Mouse (Mus musculus): Measurements from ENCODE around the gene Khdc4.
A peak's percentile ranks its signal among the peaks of the same experiment; 100 is the strongest.

Khdc4 gene

DNA sequence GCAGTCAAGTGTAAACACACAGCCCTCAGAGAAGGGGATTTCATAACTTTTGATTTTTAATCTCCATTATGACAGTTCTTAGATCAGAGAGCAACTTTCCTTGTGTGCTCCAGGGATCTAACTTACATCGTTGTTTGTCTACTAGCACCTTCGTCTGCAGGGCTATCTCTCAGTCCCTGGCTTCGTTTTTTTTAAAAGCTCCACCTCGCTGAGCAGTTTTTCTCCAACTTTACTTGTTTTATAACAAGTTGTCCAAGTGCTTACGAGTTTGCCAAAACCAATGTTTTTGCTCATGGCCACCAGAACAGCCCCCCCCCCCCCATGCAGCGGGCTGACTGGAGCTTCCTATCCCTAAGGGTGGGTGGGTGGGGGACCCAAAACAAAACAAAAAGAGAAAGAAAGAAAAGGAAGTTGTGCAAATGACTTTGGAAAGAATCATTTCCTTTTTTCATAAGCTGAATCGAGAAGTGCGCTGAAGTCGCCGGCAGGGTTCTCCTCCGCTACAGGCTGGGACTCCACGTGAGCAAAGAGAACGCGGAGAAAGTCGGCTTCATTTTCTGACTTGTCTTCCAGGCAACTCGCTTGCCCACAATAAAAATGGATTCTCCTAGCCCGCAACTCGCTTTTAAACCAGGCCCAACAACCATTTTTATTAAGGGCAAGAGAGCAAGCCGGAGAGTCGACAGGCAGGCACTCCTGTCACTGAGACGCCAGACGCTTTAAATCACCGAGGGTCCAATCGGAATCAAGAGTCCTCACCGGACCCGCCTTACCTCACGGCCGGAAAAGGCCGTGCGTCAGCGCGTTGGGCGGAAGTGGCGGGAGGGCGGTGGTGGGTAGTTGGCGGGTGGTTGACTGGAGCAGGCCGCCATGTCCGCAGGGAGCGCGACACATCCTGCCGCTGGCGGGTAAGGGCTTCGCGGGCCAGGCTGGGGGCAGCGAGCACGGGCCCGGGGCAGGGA lies at the start of gene Khdc4:
Gene Khdc4, plus strand, starts transcription at position 824 of the 962 bp plus-strand sequence.
- peak; percentile 96 for DNase-seq (ENCODE audit: low spot score in 2 of 2)

DNA sequence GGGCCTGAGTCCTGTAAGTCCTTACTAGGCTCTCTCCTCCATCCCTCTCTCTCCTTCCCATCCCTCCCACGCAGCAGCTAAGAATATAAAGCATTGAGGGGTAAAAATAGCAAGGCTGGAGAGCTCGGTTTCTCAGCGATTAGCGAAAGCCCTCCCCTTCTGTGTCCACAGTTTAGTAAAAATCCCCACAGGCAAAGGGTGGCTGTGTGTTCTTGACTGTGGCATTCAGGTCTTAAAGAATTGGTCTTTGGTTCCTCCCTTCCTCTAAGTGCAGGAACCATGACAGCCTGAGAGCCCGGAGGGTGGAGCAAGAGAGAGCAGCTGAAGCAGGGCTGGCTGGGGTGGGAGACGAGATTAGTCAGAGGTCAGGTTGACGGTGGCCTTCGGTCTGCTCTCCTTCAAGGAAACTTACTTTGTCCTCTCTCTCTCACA lies 49.0 kb upstream of the Khdc4 start:
- DNase-seq (ENCODE audit: low spot score in 2 of 2) = no peak

GRCm38 (mm10) chr3:88637134-88637533 lies 48.5 kb upstream of the Khdc4 start:
- no peak for DNase-seq (ENCODE audit: low spot score in 2 of 2)

GRCm38 (mm10) chr3:88639239-88639638 lies 46.4 kb upstream of the Khdc4 start:
- DNase-seq (ENCODE audit: low spot score in 2 of 2) = no peak

GRCm38 (mm10) chr3:88640676-88641075 lies 44.9 kb upstream of the Khdc4 start:
- no peak for DNase-seq (ENCODE audit: low spot score in 2 of 2)

GRCm38 (mm10) chr3:88643078-88643477 lies 42.5 kb upstream of the Khdc4 start:
- no peak for DNase-seq (ENCODE audit: low spot score in 2 of 2)

GRCm38 (mm10) chr3:88645937-88646336 lies 39.7 kb upstream of the Khdc4 start:
- no peak for DNase-seq (ENCODE audit: low spot score in 2 of 2)

DNA sequence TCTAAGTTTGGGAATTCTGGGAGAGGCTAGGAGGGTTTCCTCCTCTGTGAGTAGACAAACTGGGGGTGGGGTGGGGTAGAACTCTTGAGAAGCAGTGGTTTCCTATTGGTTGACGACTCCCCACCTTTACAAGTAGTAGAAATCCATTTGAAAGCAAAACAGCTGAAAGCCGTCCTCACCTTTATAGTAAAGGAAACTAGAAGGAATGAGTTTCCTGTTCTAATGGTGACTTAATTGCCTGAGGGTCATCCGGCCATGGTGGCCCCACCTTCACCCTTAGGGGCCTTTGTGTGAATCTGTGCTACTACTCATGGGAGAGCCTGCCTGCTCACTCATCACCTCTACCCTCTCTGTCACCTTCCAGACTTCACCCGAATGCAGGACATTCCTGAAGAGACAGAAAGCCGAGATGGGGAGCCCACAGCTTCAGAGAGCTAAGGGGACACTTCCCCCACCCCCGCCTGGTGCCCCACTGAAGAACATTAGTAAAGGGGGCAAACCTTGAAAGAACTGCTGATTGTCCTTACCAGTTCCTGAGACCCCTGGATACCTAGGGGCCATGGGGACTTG lies 39.1 kb upstream of the Khdc4 start:
- no peak for DNase-seq (ENCODE audit: low spot score in 2 of 2)

DNA sequence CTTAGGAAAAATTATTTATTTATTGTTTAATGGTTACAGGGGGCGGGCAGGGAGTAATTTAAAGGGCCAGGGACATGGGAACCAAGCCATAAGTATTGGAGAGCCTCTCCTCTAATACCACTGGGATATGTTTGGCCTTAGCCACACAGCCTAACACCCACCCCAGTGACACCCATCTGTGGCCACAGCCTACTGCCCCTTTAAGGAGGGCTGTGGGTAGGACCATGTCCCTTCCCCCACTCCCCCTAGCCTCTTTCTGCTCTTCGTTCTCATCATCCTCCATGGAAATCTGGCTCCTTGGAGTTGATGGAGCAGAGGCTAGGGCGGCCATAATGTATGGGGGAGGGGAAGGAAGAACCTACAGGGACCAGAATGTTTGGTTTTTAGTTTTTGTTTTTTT lies 38.5 kb upstream of the Khdc4 start:
- DNase-seq (ENCODE audit: low spot score in 2 of 2) = no peak

GRCm38 (mm10) chr3:88647779-88648413 lies 37.7 kb upstream of the Khdc4 start:
- DNase-seq (ENCODE audit: low spot score in 2 of 2) = no peak

DNA sequence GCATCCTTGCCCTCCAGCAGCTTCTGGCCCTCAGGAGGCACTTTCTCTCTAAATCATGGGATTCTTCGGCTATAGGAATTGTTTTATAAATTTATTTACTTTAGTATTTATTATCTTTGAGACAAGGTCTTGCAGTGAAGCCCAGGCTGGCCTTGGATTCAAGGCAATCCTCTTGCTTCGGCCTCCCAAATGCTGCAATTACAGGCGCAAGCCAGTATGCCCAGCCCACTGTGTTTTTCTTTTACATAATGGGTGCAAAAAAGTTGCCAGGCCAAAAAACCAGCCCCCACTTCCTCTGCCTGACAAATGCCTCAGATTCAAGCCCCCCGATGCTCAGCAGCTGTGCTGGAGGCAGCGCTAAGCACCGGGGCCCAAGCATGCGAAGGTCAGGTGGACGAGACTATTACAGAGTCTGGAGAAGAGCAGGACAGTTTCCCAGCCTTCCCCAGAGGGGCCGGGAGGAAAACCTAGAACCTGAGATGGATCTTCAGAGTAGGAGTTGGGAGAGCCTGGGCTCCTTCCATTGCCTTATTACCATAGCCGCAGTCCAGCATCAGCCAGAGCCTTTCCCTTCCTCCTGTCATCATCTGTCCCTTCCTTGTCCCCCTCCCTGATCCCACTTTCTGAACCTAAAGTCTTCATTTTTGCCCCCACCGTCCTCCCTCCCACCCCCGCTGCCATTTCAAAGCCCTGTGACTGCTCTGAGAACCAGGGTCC lies 37.0 kb upstream of the Khdc4 start:
- peak in 1 of 2 experiments; percentile 9 for DNase-seq (ENCODE audit: low spot score in 2 of 2)

DNA sequence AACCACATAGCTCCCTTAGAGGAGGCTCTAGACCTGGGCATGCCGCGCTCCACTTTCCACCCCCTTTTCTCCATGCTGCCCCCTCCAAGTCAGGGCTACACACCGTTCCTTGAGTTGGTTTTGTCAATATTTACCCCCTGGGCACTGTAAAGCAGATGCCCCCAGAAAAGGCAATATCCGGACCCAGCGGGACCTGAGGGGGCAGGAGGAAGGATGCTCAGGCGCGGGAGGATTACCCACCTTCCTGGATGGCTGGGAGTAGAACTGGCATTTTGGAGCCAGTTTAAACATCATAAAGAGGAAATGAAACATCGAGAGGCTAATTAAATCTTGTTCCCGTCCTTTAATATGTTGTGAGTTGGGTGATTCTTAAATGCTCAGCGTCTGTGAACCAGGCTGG lies 36.4 kb upstream of the Khdc4 start:
- DNase-seq (ENCODE audit: low spot score in 2 of 2) = no peak

DNA sequence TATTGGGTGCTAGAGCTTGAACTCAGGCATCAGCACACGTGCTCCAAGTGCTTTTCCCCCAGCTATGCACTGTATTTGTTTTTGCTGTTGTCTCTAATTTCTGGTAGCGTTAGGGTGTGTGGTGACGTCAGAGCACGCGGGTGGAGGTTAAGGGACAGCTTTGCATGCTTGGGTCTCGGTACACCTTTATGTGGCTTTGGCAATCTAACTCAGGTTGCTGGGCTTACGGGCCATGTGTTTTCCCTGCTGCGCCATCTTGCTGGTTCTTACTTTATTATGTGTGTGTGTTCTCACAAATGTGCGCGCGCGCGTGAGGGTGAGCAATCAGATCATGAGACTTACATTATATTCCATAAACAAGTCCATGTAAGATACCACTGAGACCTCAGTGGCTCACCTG lies 35.6 kb upstream of the Khdc4 start:
- no peak for DNase-seq (ENCODE audit: low spot score in 2 of 2)

DNA sequence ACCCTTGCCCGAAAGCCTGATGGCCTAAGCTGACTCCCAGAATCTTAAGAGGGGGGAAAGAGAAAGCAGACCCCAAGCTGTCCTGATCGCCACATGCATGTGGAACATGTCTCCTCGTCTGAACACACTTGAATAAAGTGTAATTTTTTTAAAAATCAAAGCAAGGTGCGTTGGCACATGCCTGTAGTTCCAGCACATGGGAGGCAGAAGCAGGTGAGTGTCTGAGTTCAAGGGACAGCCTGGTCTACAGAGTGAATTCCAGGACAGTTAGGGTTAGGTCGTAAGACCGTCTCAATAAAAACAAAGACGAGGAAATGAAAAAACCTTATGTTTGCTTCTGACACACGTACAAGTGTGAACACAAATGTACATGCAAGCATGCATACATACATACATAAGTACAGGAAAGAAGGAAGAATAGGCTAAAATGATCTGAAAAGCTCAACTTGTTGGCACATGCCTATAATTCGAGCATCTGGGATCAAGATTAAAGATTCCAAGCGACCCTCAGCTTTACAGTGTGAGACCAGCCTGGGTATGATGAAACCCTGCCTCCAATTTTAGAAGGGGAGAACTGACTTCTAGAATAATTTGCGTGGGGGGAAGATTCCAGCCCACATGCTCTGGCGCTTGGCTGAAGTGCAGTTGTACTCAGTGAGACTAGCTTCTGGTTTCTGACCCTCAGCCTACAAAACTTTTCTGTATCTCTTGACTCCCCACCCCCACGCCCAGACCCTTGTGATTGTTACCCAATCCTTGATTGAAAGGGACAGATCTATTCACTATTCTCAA lies 34.7 kb upstream of the Khdc4 start:
- DNase-seq (ENCODE audit: low spot score in 2 of 2) = peak in 1 of 2 experiments; percentile 11

- DNase-seq (ENCODE audit: low spot score in 2 of 2) = peak in 1 of 2 experiments; percentile 8
Measured at GRCm38 (mm10) chr3:88651669-88652618, 33.7 kb upstream of the Khdc4 start.

- DNase-seq (ENCODE audit: low spot score in 2 of 2) = no peak
Measured at GRCm38 (mm10) chr3:88652846-88653515, 32.6 kb upstream of the Khdc4 start, which contains the start of gene Rxfp4. Gene Rxfp4 (minus strand): TSS chr3:88653142.

- DNase-seq (ENCODE audit: low spot score in 2 of 2) = no peak
Measured at GRCm38 (mm10) chr3:88653516-88654370, 31.9 kb upstream of the Khdc4 start.

- no peak for DNase-seq (ENCODE audit: low spot score in 2 of 2)
Measured at GRCm38 (mm10) chr3:88654621-88655020, 31.0 kb upstream of the Khdc4 start.
